Comparison of ENCODE assay signal across 11 mouse cellular contexts in genomic region chr14:27379404-27379803, GRCm38 (mm10). TPM values are rescaled to one million over a fixed set of nuclear protein-coding genes. Genes with fewer than 3 reads are reported as not detected.
DNase-seq lines count a peak whose midpoint lies in the region; ATAC-seq and TF ChIP-seq lines count a peak whose summit lies in the region.
"Had no signal": no experiment of that assay in that cellular context is flagged by ENCODE, and none has a peak within 500 bp of the region (broad histone marks: within the 10 kb centered on the region; RNA-seq: fewer than 3 reads in every experiment).

No protein-coding gene starts in this region.

- WGBS in intestine, embryonic 16.5 days, result 79% methylated on average over 12 of the region's 12 CpGs
- WGBS in intestine, embryonic 15.5 days, result 78% methylated on average over 12 of the region's 12 CpGs
- WGBS in intestine, postnatal 0 days, result 84% methylated on average over 12 of the region's 12 CpGs
- WGBS in liver, postnatal 0 days (ENCODE audit: insufficient replicate concordance), result 40% methylated on average over 12 of the region's 12 CpGs

- H3K4me1 ChIP-seq in intestine, embryonic 16.5 days (ENCODE audit: control insufficient read depth, insufficient read depth, low read length), result no peaks in the 10 kb centered on the region
- H3K4me1 ChIP-seq in intestine, embryonic 15.5 days (replicated peaks), result no peaks in the 10 kb centered on the region
- no peaks in the 10 kb centered on the region for H3K4me1 ChIP-seq in intestine, postnatal 0 days (replicated peaks; ENCODE audit: control insufficient read depth, insufficient read depth, low read length)
- peaks cover 18% of the 10 kb centered on the region for H3K4me1 ChIP-seq in liver, postnatal 0 days (ENCODE audit: insufficient read depth)
- H3K4me1 ChIP-seq: embryonic facial prominence, embryonic 12.5 days had no signal

- H3K36me3 ChIP-seq in intestine, embryonic 16.5 days (ENCODE audit: control insufficient read depth, insufficient read depth, low read length), result no peaks in the 10 kb centered on the region
- no peaks in the 10 kb centered on the region for H3K36me3 ChIP-seq in intestine, embryonic 15.5 days
- no peaks in the 10 kb centered on the region; the same call in 1 of the 2 replicates for H3K36me3 ChIP-seq in intestine, postnatal 0 days (ENCODE audit: control insufficient read depth, insufficient read depth)
- peaks cover 23% of the 10 kb centered on the region for H3K36me3 ChIP-seq in liver, postnatal 0 days (replicated peaks; ENCODE audit: insufficient read depth, low read length)
- H3K36me3 ChIP-seq: embryonic facial prominence, embryonic 12.5 days had no signal

- H3K9me3 ChIP-seq in intestine, embryonic 16.5 days (ENCODE audit: control insufficient read depth, low read length), result no peaks in the 10 kb centered on the region
- H3K9me3 ChIP-seq in intestine, embryonic 15.5 days, result no peaks in the 10 kb centered on the region
- H3K9me3 ChIP-seq in intestine, postnatal 0 days (ENCODE audit: control insufficient read depth), result no peaks in the 10 kb centered on the region
- no peaks in the 10 kb centered on the region for H3K9me3 ChIP-seq in liver, postnatal 0 days (ENCODE audit: low read length)
- H3K9me3 ChIP-seq: embryonic facial prominence, embryonic 12.5 days; limb, embryonic 15.5 days had no signal

- DNase-seq in liver, postnatal 0 days, result no peak
- DNase-seq in natural killer cell, adult 2 months (ENCODE audit: low spot score in 2 of 2), result peak; percentile 51 to 66
- DNase-seq in cerebellum, adult 11 months, result no peak
- no peak for DNase-seq in urinary bladder, postnatal 14 days (ENCODE audit: low spot score)
- DNase-seq: adrenal gland, postnatal 14 days had no signal

- TF ChIP-seq EP300 in liver, postnatal 0 days (IDR thresholded peaks at IDR 0.05; ENCODE audit: low read depth), result no peak

- no peak for ATAC-seq in intestine, embryonic 16.5 days
- ATAC-seq in intestine, embryonic 15.5 days, result no peak
- no peak for ATAC-seq in intestine, postnatal 0 days
- no peak for ATAC-seq in liver, postnatal 0 days
- ATAC-seq in CD4-positive, CD25-positive, alpha-beta regulatory T cell, adult 4 months, result no peak

- H3K27me3 ChIP-seq in intestine, embryonic 16.5 days (replicated peaks; ENCODE audit: control insufficient read depth, insufficient read depth, low read length), result no peaks in the 10 kb centered on the region
- H3K27me3 ChIP-seq in intestine, embryonic 15.5 days (replicated peaks), result no peaks in the 10 kb centered on the region
- H3K27me3 ChIP-seq in intestine, postnatal 0 days (replicated peaks; ENCODE audit: control insufficient read depth, insufficient read depth, low read length), result no peaks in the 10 kb centered on the region
- no peaks in the 10 kb centered on the region for H3K27me3 ChIP-seq in liver, postnatal 0 days (ENCODE audit: insufficient read depth, low read length)
- H3K27me3 ChIP-seq: embryonic facial prominence, embryonic 12.5 days; limb, embryonic 15.5 days had no signal

- H3K4me3 ChIP-seq in intestine, embryonic 16.5 days (ENCODE audit: low read length), result peak overlapping the region; percentile 2; the same call in 1 of the 2 replicates
- no peak overlapping the region for H3K4me3 ChIP-seq in intestine, embryonic 15.5 days (replicated peaks)
- no peak overlapping the region for H3K4me3 ChIP-seq in intestine, postnatal 0 days (ENCODE audit: low read depth, low read length)
- peak overlapping the region; percentile 22 for H3K4me3 ChIP-seq in liver, postnatal 0 days (ENCODE audit: low read depth, low read length)
- H3K4me3 ChIP-seq: embryonic facial prominence, embryonic 12.5 days; limb, embryonic 15.5 days had no signal

- no peak overlapping the region for H3K9ac ChIP-seq in intestine, embryonic 16.5 days (ENCODE audit: low read depth, low read length)
- no peak overlapping the region for H3K9ac ChIP-seq in intestine, embryonic 15.5 days
- no peak overlapping the region for H3K9ac ChIP-seq in intestine, postnatal 0 days (ENCODE audit: low read depth, low read length)
- H3K9ac ChIP-seq in liver, postnatal 0 days (replicated peaks), result no peak overlapping the region
- H3K9ac ChIP-seq: embryonic facial prominence, embryonic 12.5 days; limb, embryonic 15.5 days had no signal

- no peak overlapping the region for H3K4me2 ChIP-seq in intestine, embryonic 16.5 days (ENCODE audit: low read depth, low read length)
- no peak overlapping the region for H3K4me2 ChIP-seq in intestine, embryonic 15.5 days (replicated peaks)
- H3K4me2 ChIP-seq in intestine, postnatal 0 days (replicated peaks; ENCODE audit: low read depth), result peak overlapping the region; percentile 35; the same call in 1 of the 2 replicates
- peak overlapping the region; percentile 24 for H3K4me2 ChIP-seq in liver, postnatal 0 days (ENCODE audit: low read depth, low read length)
- H3K4me2 ChIP-seq: embryonic facial prominence, embryonic 12.5 days; limb, embryonic 15.5 days had no signal

- H3K27ac ChIP-seq in intestine, embryonic 16.5 days (ENCODE audit: low read length), result no peak overlapping the region
- H3K27ac ChIP-seq in intestine, embryonic 15.5 days, result no peak overlapping the region
- no peak overlapping the region for H3K27ac ChIP-seq in intestine, postnatal 0 days (ENCODE audit: low read depth, low read length)
- H3K27ac ChIP-seq in liver, postnatal 0 days (ENCODE audit: low read depth), result peak overlapping the region; percentile 13; the same call in 1 of the 2 replicates
- H3K27ac ChIP-seq: embryonic facial prominence, embryonic 12.5 days; limb, embryonic 15.5 days had no signal

- TF ChIP-seq CTCF in intestine, postnatal 0 days (IDR thresholded peaks at IDR 0.05; ENCODE audit: low read depth), result no peak
- TF ChIP-seq CTCF in liver, postnatal 0 days (IDR thresholded peaks at IDR 0.05; ENCODE audit: low read depth), result no peak

RNA-seq across cellular contexts. Expression of gene Fam208a, which starts 49.2 kb away (rescaled TPM):
- 5.2 and 5.6 TPM in 2 replicates for polyA plus RNA-seq in intestine, embryonic 16.5 days (2015; fragmentation: Nextera tagmentation; extraction: Ambion mirVana)
- polyA plus RNA-seq in intestine, embryonic 15.5 days (2015; fragmentation: Nextera tagmentation; extraction: Ambion mirVana), result 9.2 and 9.8 TPM in 2 replicates
- 4.9 and 6.5 TPM in 2 replicates for polyA plus RNA-seq in intestine, postnatal 0 days (2015; fragmentation: Nextera tagmentation; extraction: Ambion mirVana)
- polyA plus RNA-seq in liver, postnatal 0 days (2015; fragmentation: Nextera tagmentation; extraction: Ambion mirVana), result 3.6 and 3.9 TPM in 2 replicates
- polyA plus RNA-seq in CD4-positive, CD25-positive, alpha-beta regulatory T cell, adult 4 months (2017; shearing (Covaris generic)), result 10 to 100 TPM; 37.8 to 48.1 TPM

Comparison
In these comparisons a context has a peak if more than half of its experiments do, and no peak if none do; other contexts are left out.
1. H3K4me2 ChIP-seq: peak in intestine, postnatal 0 days (single experiment) and liver, postnatal 0 days (single experiment); none in intestine, embryonic 16.5 days (single experiment) and intestine, embryonic 15.5 days (single experiment).
2. H3K4me3 ChIP-seq: peak in intestine, embryonic 16.5 days (single experiment) and liver, postnatal 0 days (single experiment); none in intestine, embryonic 15.5 days (single experiment) and intestine, postnatal 0 days (single experiment).
3. DNase-seq: peak in natural killer cell, adult 2 months (2 of 2); none in liver, postnatal 0 days (single experiment), cerebellum, adult 11 months (single experiment) and urinary bladder, postnatal 14 days (single experiment).